Mouse (Mus musculus): ENCODE measurements at regions not wholly inside any gene's neighbourhood (a gene's known extent, or its start where the extent isn't known, plus 50 kb on each side); places are given as distances from the start of the nearest gene placed in this dataset.
A peak's percentile ranks its signal among the peaks of the same experiment; 100 is the strongest.

DNA sequence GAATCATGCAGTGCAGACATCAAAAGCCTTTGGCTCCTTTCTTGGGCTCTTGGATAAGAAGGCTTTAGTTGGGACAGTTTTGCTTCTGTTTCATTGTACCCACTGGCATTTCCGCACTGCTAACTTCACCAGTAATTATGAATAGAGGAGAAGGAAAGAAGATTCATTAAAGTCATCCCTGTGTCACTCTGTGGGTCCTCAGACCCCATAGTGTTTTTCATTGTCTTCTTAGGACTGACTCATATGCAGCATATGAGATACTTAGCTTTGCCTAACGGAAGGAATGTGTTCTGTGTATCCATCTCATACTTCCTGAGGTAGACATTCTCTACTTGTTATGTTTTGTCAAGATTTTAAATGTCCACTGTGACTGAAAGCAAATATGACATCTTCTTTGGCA lies 287.6 kb upstream of the Sash1 start:
- H3K4me2 ChIP-seq (ENCODE audit: low read length), result no peak overlapping the region
- H3K9me3 ChIP-seq (ENCODE audit: control insufficient read depth, low read length), result no peaks in the 10 kb centered on the region
- ATAC-seq, result no peak
- H3K27me3 ChIP-seq (replicated peaks; ENCODE audit: control insufficient read depth, insufficient read depth, low read length), result no peaks in the 10 kb centered on the region
- no peaks in the 10 kb centered on the region for H3K4me1 ChIP-seq (replicated peaks; ENCODE audit: control insufficient read depth, insufficient read depth, low read length)
- 83% methylated on average over 2 of the region's 2 CpGs for WGBS
- no peak overlapping the region for H3K9ac ChIP-seq (replicated peaks; ENCODE audit: low read depth, low read length)
- no peak overlapping the region for H3K4me3 ChIP-seq (replicated peaks; ENCODE audit: low read length)
- H3K27ac ChIP-seq (ENCODE audit: low read length), result no peak overlapping the region
- no peaks in the 10 kb centered on the region for H3K36me3 ChIP-seq (ENCODE audit: control insufficient read depth, insufficient read depth)

DNA sequence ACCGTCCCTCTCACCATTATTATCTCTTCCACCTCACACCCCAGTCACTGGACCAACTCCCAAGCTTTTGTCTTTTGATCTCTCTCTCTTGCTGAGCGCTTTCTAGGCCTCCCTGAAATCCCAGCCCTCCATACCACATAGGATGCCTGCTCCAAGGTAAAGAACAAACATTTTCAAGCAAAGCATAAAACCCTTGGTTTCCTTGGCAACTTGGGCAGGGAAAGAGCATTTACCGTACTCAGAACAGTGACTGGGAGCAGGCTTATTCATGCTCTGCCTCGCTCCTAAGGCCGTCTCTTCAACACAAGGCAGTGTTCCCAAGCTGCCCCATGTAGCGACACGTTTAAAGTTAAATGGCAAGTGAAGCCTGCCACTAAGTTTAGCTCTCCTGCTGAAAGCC lies 282.9 kb upstream of the Sash1 start:
- no peaks in the 10 kb centered on the region for H3K9me3 ChIP-seq (ENCODE audit: control insufficient read depth, low read length)
- H3K4me2 ChIP-seq (ENCODE audit: low read length), result no peak overlapping the region
- no peak for ATAC-seq
- H3K27me3 ChIP-seq (replicated peaks; ENCODE audit: control insufficient read depth, insufficient read depth, low read length), result no peaks in the 10 kb centered on the region; the same call in 1 of the 2 replicates
- 52% methylated on average over 7 of the region's 7 CpGs for WGBS
- no peaks in the 10 kb centered on the region for H3K36me3 ChIP-seq (ENCODE audit: control insufficient read depth, insufficient read depth)
- no peak overlapping the region for H3K9ac ChIP-seq (replicated peaks; ENCODE audit: low read depth, low read length)
- H3K4me1 ChIP-seq (replicated peaks; ENCODE audit: control insufficient read depth, insufficient read depth, low read length), result peaks cover 11% of the 10 kb centered on the region; the same call in 1 of the 2 replicates
- no peak overlapping the region for H3K4me3 ChIP-seq (replicated peaks; ENCODE audit: low read length)
- no peak overlapping the region for H3K27ac ChIP-seq (ENCODE audit: low read length)

DNA sequence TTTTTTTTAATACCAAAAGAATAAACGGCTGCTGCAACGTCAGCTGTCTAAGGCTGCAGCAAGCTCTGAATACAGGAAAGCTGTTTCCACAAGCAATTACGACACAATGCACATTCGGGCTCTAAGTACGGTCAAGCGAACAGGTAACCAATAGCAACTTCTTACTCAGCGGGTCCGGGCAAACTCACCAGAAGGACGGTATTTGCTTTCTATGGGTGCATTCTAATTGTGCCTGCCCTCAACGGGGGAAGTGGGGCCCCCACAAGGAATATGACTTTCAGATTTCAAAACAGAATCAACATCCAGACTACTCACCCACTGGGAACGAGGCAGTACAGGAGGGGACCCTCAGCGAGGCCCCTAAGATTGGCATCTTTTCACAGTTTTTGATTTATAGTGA lies 280.1 kb upstream of the Sash1 start:
- 18% methylated on average over 12 of the region's 12 CpGs for WGBS
- H3K27ac ChIP-seq (ENCODE audit: low read length), result no peak overlapping the region
- H3K9me3 ChIP-seq (ENCODE audit: control insufficient read depth, low read length), result no peaks in the 10 kb centered on the region
- peaks cover 11% of the 10 kb centered on the region; the same call in 1 of the 2 replicates for H3K4me1 ChIP-seq (replicated peaks; ENCODE audit: control insufficient read depth, insufficient read depth, low read length)
- H3K27me3 ChIP-seq (replicated peaks; ENCODE audit: control insufficient read depth, insufficient read depth, low read length), result no peaks in the 10 kb centered on the region; the same call in 1 of the 2 replicates
- peak overlapping the region; percentile 34 for H3K4me3 ChIP-seq (replicated peaks; ENCODE audit: low read length)
- 0 out of 2 replicates have a peak overlapping the region, but pooled peaks have one; percentile 12 for H3K9ac ChIP-seq (replicated peaks; ENCODE audit: low read depth, low read length)
- no peaks in the 10 kb centered on the region for H3K36me3 ChIP-seq (ENCODE audit: control insufficient read depth, insufficient read depth)
- peak; percentile 66 for ATAC-seq
- H3K4me2 ChIP-seq (ENCODE audit: low read length), result peak overlapping the region; percentile 42

DNA sequence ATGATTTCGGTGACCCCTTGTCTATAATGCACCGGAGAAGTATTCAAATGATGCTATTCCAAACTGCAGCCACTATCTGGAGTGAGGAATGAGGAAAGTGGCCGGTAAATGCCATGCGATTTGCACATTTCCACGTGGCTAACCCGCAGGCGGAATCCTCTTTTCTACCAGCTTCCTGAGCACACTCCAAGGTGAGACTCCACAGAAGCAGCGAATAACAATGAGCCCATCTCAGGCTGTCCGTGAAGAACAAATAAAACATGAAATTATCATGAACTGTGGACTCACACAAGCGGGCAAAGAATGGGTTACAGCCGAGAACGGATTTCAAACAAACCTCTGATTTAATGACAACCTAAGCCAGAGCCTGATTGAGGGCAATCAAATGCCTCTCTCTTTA lies 279.7 kb upstream of the Sash1 start:
- Histone ChIP-seq H3K36me3 (ENCODE audit: control insufficient read depth, insufficient read depth) (no peaks in the 10 kb centered on the region), H3K4me3 (replicated peaks; ENCODE audit: low read length) (peak overlapping the region; percentile 34), H3K4me2 (ENCODE audit: low read length) (peak overlapping the region; percentile 42), H3K9me3 (ENCODE audit: control insufficient read depth, low read length) (no peaks in the 10 kb centered on the region), H3K27me3 (replicated peaks; ENCODE audit: control insufficient read depth, insufficient read depth, low read length) (no peaks in the 10 kb centered on the region; the same call in 1 of the 2 replicates), H3K9ac (replicated peaks; ENCODE audit: low read depth, low read length) (0 out of 2 replicates have a peak overlapping the region, but pooled peaks have one; percentile 7), H3K27ac (ENCODE audit: low read length) (no peak overlapping the region), H3K4me1 (replicated peaks; ENCODE audit: control insufficient read depth, insufficient read depth, low read length) (peaks cover 11% of the 10 kb centered on the region; the same call in 1 of the 2 replicates)
- WGBS, result 48% methylated on average over 12 of the region's 12 CpGs
- ATAC-seq, result peak; percentile 14; the same call in 1 of the 2 replicates

DNA sequence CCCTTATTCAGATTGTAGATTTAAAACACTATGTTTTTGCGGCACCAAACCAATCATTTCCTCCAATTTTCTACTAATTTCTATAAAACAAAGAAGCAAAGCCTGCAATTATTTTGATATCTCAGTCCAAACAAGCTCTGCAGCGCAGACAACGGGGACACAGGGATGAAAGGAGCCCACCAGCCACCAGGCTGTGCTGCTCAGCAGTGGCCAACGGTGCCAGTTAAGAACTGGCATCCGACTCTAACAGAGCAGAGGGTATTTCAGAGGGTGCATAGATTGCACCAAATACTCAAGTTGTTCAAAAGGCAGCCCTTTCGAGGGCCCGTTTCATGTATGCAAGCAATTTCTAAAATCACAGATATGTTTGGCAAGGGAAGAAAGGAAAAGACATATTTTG lies 278.5 kb upstream of the Sash1 start:
- Histone ChIP-seq H3K36me3 (ENCODE audit: control insufficient read depth, insufficient read depth) (no peaks in the 10 kb centered on the region), H3K4me1 (replicated peaks; ENCODE audit: control insufficient read depth, insufficient read depth, low read length) (peaks cover 11% of the 10 kb centered on the region; the same call in 1 of the 2 replicates), H3K4me3 (replicated peaks; ENCODE audit: low read length) (no peak overlapping the region), H3K9me3 (ENCODE audit: control insufficient read depth, low read length) (no peaks in the 10 kb centered on the region), H3K27me3 (replicated peaks; ENCODE audit: control insufficient read depth, insufficient read depth, low read length) (no peaks in the 10 kb centered on the region; the same call in 1 of the 2 replicates), H3K4me2 (ENCODE audit: low read length) (no peak overlapping the region), H3K27ac (ENCODE audit: low read length) (no peak overlapping the region), H3K9ac (replicated peaks; ENCODE audit: low read depth, low read length) (no peak overlapping the region)
- WGBS, result 50% methylated on average over 7 of the region's 7 CpGs
- ATAC-seq, result peak; percentile 78

DNA sequence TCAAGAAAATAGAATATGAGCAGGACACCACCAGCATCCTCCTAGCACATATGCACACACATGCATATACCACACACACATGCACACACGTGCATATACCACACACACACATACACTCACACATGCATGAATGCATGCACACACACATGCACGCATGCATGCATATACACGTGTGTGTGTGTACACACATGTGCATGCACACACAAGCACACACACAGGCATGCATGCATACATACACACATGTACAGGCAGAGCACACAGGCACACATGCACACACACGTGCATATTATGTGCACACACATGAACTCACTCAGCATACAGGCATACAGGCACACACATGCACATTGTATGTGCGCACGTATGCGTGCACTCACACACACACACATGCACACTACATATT lies 275.7 kb upstream of the Sash1 start:
- Histone ChIP-seq H3K36me3 (ENCODE audit: control insufficient read depth, insufficient read depth) (no peaks in the 10 kb centered on the region), H3K9ac (replicated peaks; ENCODE audit: low read depth, low read length) (no peak overlapping the region), H3K27me3 (replicated peaks; ENCODE audit: control insufficient read depth, insufficient read depth, low read length) (no peaks in the 10 kb centered on the region; the same call in 1 of the 2 replicates), H3K27ac (ENCODE audit: low read length) (no peak overlapping the region), H3K9me3 (ENCODE audit: control insufficient read depth, low read length) (no peaks in the 10 kb centered on the region), H3K4me1 (replicated peaks; ENCODE audit: control insufficient read depth, insufficient read depth, low read length) (peaks cover 11% of the 10 kb centered on the region; the same call in 1 of the 2 replicates), H3K4me2 (ENCODE audit: low read length) (no peak overlapping the region), H3K4me3 (replicated peaks; ENCODE audit: low read length) (no peak overlapping the region)
- WGBS, result 97% methylated on average over 7 of the region's 7 CpGs
- ATAC-seq, result no peak

DNA sequence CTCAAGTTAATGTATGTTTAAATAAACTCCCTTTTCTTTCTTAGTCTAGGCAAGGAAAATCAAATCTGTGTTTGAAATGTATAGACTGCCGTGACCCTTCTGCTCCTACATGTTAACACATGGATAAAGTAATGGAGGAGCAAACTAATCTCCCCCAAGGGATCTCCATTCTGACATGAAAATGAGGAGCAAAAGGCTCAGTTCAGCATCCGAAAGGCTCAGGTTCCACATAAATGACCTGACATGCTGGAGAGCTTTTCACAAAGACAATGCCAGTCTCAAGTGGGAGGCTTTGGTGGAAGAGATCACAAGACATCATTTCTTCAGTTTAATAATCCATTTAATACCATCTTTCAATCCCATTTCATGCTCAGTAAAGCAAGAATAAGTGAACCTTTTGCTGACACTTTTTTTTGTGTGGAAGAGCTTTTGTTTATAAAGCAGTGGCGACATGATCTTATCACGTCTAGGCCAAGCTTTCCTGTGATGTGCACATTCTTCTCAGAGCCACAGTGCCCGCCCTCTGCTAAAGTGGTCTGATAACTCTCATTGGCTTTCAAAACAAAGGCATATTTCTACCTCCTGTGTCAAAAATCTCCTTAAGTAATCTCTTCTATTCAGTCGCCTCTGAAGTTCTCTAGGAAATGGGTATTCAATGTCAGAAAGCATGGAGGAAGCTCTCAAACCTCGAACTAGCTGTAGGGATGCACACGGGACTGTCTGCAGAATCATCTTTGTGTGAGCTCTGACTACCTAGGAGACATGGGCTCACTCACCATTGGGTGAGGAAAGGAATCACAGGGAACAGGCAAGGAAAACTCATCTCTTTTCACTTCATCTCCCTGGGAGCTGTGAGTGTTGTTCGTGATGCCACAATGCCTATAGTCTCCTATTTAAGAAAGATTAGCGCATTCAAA lies 271.7 kb upstream of the Sash1 start:
- ATAC-seq, result no peak
- no peak overlapping the region for H3K9ac ChIP-seq (replicated peaks; ENCODE audit: low read depth, low read length)
- WGBS, result 29% methylated on average over 10 of the region's 10 CpGs
- H3K4me1 ChIP-seq (replicated peaks; ENCODE audit: control insufficient read depth, insufficient read depth, low read length), result no peaks in the 10 kb centered on the region
- H3K9me3 ChIP-seq (ENCODE audit: control insufficient read depth, low read length), result no peaks in the 10 kb centered on the region
- H3K27me3 ChIP-seq (replicated peaks; ENCODE audit: control insufficient read depth, insufficient read depth, low read length), result no peaks in the 10 kb centered on the region
- no peaks in the 10 kb centered on the region for H3K36me3 ChIP-seq (ENCODE audit: control insufficient read depth, insufficient read depth)
- no peak overlapping the region for H3K4me2 ChIP-seq (ENCODE audit: low read length)
- H3K27ac ChIP-seq (ENCODE audit: low read length), result no peak overlapping the region
- H3K4me3 ChIP-seq (replicated peaks; ENCODE audit: low read length), result no peak overlapping the region

DNA sequence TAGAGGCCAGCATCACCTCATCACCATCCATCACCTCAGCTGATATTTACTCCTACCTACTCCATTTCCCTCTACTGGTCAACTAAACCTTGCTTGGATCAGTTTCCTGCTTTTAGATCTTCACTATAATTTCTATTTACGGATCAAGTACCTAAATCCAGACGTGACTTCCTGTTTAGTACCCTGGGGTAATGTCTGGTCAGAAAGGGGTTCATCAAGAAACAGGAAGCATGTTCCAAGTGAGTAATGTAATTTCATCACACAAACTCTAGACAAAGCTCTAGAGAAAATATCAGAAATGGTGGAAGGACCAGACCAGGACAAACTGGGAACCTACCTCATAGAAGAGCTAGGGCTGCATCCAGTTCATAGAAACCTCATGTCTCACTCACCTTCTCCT lies 250.2 kb upstream of the Sash1 start:
- no peak overlapping the region for H3K27ac ChIP-seq (ENCODE audit: low read length)
- no peaks in the 10 kb centered on the region for H3K36me3 ChIP-seq (ENCODE audit: control insufficient read depth, insufficient read depth)
- ATAC-seq, result no peak
- H3K9ac ChIP-seq (replicated peaks; ENCODE audit: low read depth, low read length), result no peak overlapping the region
- no peak overlapping the region for H3K4me2 ChIP-seq (ENCODE audit: low read length)
- no peaks in the 10 kb centered on the region for H3K27me3 ChIP-seq (replicated peaks; ENCODE audit: control insufficient read depth, insufficient read depth, low read length)
- H3K9me3 ChIP-seq (ENCODE audit: control insufficient read depth, low read length), result no peaks in the 10 kb centered on the region
- H3K4me3 ChIP-seq (replicated peaks; ENCODE audit: low read length), result no peak overlapping the region
- WGBS, result 95% methylated on average over 2 of the region's 2 CpGs
- no peaks in the 10 kb centered on the region for H3K4me1 ChIP-seq (replicated peaks; ENCODE audit: control insufficient read depth, insufficient read depth, low read length)

DNA sequence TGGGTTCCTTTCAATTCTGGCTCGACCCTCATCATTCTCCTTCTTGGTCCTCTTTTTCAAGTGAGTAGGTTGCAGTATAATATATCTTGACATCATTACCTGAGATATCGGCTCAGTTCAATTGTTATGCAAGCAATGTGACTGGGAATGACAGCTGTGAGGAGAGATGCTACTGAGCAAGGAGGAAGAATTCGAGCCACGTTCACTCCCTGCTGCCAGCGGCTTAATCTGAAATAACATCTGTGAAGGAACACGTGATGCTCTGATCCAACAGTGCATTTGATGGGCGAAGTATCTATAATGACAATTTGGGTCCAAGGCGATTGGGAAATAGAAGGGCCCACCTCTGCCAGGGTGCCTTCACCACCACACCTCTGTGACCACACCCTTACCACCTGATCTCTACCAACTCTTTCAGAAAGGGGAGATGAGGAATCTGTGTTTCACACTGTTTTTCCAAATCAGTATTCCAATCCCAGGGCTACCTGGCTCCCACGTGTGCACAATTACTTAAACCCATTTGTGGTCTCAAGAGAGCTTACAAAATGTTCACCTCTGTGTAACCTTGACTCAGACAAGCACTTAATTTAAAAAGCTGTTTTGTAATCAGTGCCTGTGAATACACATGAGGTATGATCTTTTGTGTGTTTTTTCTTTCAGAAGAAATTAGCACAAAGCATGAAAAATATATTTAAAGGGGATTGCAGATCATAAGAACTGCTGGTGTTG lies 248.6 kb upstream of the Sash1 start:
- Histone ChIP-seq H3K27ac (ENCODE audit: low read length) (no peak overlapping the region), H3K9me3 (ENCODE audit: control insufficient read depth, low read length) (no peaks in the 10 kb centered on the region), H3K4me3 (replicated peaks; ENCODE audit: low read length) (no peak overlapping the region), H3K9ac (replicated peaks; ENCODE audit: low read depth, low read length) (no peak overlapping the region), H3K4me2 (ENCODE audit: low read length) (no peak overlapping the region), H3K27me3 (replicated peaks; ENCODE audit: control insufficient read depth, insufficient read depth, low read length) (no peaks in the 10 kb centered on the region), H3K4me1 (replicated peaks; ENCODE audit: control insufficient read depth, insufficient read depth, low read length) (no peaks in the 10 kb centered on the region), H3K36me3 (ENCODE audit: control insufficient read depth, insufficient read depth) (no peaks in the 10 kb centered on the region)
- 78% methylated on average over 9 of the region's 9 CpGs for WGBS
- ATAC-seq, result no peak

All from forebrain, embryonic 16.5 days (tissue).